Mouse (Mus musculus) lung, embryonic 14.5 days (tissue): ENCODE measurements around the gene 4930595D18Rik. TPM values are rescaled to one million over a fixed set of nuclear protein-coding genes. Genes with fewer than 3 reads are reported as not detected.

ENCODE experiments used
- ATAC-seq: fragments of 200-750 bp; cut with Nextera tagmentation; 2 replicates; pipeline ENCODE4 v1.8.0; 2017; ENCODE audit warnings: mild to moderate bottlenecking, moderate TSS enrichment, moderate library complexity; ENCODE audit not compliant: insufficient read depth
- DNase-seq: peaks from one replicate; pipeline ENCODE4 v3.0.0-alpha.2; 2015
- H3K27ac ChIP-seq: fragments of 300-500 bp; sonication (generic); 2 replicates; pipeline ENCODE4 v1.5.1; 2014; ENCODE audit warnings: low read depth, mild to moderate bottlenecking, moderate library complexity
- H3K27me3 ChIP-seq: fragments of 300-500 bp; sonication (generic); 2 replicates; pipeline ENCODE4 v1.6.1; 2014; ENCODE audit warnings: low read length, control low read depth; ENCODE audit not compliant: insufficient read depth
- H3K36me3 ChIP-seq: fragments of 300-500 bp; sonication (generic); 2 replicates; pipeline ENCODE4 v1.6.1; 2014; ENCODE audit warnings: control low read depth; ENCODE audit not compliant: insufficient read depth
- H3K4me1 ChIP-seq: fragments of 300-500 bp; sonication (generic); 2 replicates; pipeline ENCODE4 v1.6.1; 2014; ENCODE audit warnings: antibody characterized with exemption, control low read depth; ENCODE audit not compliant: insufficient read depth
- H3K4me2 ChIP-seq: fragments of 300-500 bp; sonication (generic); 2 replicates; pipeline ENCODE4 v1.6.1; 2014; ENCODE audit warnings: mild to moderate bottlenecking
- H3K4me3 ChIP-seq: fragments of 300-500 bp; sonication (generic); 2 replicates; pipeline ENCODE4 v1.5.1; 2014; ENCODE audit warnings: low read depth, low read length
- H3K9ac ChIP-seq: fragments of 300-500 bp; sonication (generic); 2 replicates; pipeline ENCODE4 v1.6.1; 2014
- H3K9me3 ChIP-seq: fragments of 300-500 bp; sonication (generic); 2 replicates; pipeline ENCODE4 v1.6.1; 2016; ENCODE audit warnings: low read depth, low read length, control low read depth
- CTCF ChIP-seq: IDR thresholded peaks from 2 replicates; pipeline ENCODE4 v1.5.1; 2016; ENCODE audit warnings: antibody characterized with exemption, low read depth
- WGBS: fragments of 180-500 bp; shearing (Covaris S2); extraction: QIAGEN DNeasy Blood & Tissue Kit; methylation state at CpG from one replicate; pipeline ENCODE4 v1.1.7; 2014; 5-methylcytosine and 5-hydroxymethylcytosine counted together
- polyA plus RNA-seq: library from polyadenylated mRNA; unstranded; fragments of >200 nt; fragmentation: Nextera tagmentation; extraction: Ambion mirVana; gene quantifications from 2 replicates; pipeline ENCODE4 v1.2.1, GENCODE M21; 2014

The 4930595D18Rik gene
- polyA plus RNA-seq, 1 experiment from 2014 or later: not detected

- 26% methylated on average over 12 of the region's 12 CpGs for WGBS
- Histone ChIP-seq H3K27me3 (no peaks in the 10 kb centered on the region), H3K9ac (no peak overlapping the region), H3K36me3 (no peaks in the 10 kb centered on the region), H3K4me3 (no peak overlapping the region), H3K4me1 (peaks cover 12% of the 10 kb centered on the region; the same call in 1 of the 2 replicates), H3K27ac (no peak overlapping the region), H3K4me2 (no peak overlapping the region), H3K9me3 (no peaks in the 10 kb centered on the region)
- no peak for DNase-seq
- no peak for TF ChIP-seq CTCF
- ATAC-seq: no peak
Observed at GRCm38 (mm10) chr12:111159659-111160428, 24.4 kb downstream of the 4930595D18Rik start.

- Histone ChIP-seq H3K27me3 (no peaks in the 10 kb centered on the region), H3K4me3 (no peak overlapping the region), H3K9me3 (no peaks in the 10 kb centered on the region), H3K36me3 (no peaks in the 10 kb centered on the region), H3K9ac (no peak overlapping the region), H3K4me1 (no peaks in the 10 kb centered on the region; the same call in 1 of the 2 replicates), H3K4me2 (no peak overlapping the region), H3K27ac (no peak overlapping the region)
- WGBS: 87% methylated on average over 1 of the region's 1 CpGs
- DNase-seq: no peak
- ATAC-seq: no peak
- no peak for TF ChIP-seq CTCF
Observed at GRCm38 (mm10) chr12:111155756-111156155, 28.5 kb downstream of the 4930595D18Rik start.

- DNase-seq (no peak), ATAC-seq (no peak)
- 70% methylated on average over 6 of the region's 6 CpGs for WGBS
Observed at GRCm38 (mm10) chr12:111154641-111155040, 29.6 kb downstream of the 4930595D18Rik start.

GRCm38 (mm10) chr12:111153946-111154345, 30.3 kb downstream of the 4930595D18Rik start:
- no peaks in the 10 kb centered on the region for H3K27me3 ChIP-seq
- peak; percentile 63 for DNase-seq
- H3K9me3 ChIP-seq: no peaks in the 10 kb centered on the region
- H3K9ac ChIP-seq: no peak overlapping the region
- no peak for ATAC-seq
- H3K36me3 ChIP-seq: no peaks in the 10 kb centered on the region
- no peak overlapping the region for H3K4me3 ChIP-seq
- no peak overlapping the region for H3K27ac ChIP-seq
- no peak overlapping the region for H3K4me2 ChIP-seq
- 54% methylated on average over 5 of the region's 5 CpGs for WGBS
- no peak for TF ChIP-seq CTCF
- H3K4me1 ChIP-seq: no peaks in the 10 kb centered on the region; the same call in 1 of the 2 replicates

More at GRCm38 (mm10) chr12:111154641-111155040, 29.6 kb downstream of the 4930595D18Rik start:
- no peak overlapping the region for H3K9ac ChIP-seq
- H3K9me3 ChIP-seq: no peaks in the 10 kb centered on the region
- H3K27me3 ChIP-seq: no peaks in the 10 kb centered on the region
- no peak overlapping the region for H3K4me2 ChIP-seq
- H3K4me1 ChIP-seq: no peaks in the 10 kb centered on the region; the same call in 1 of the 2 replicates
- H3K36me3 ChIP-seq: no peaks in the 10 kb centered on the region
- no peak overlapping the region for H3K27ac ChIP-seq
- TF ChIP-seq CTCF: no peak
- no peak overlapping the region for H3K4me3 ChIP-seq

- 63% methylated on average over 7 of the region's 7 CpGs for WGBS
- ATAC-seq (no peak), DNase-seq (peak; percentile 25)
- H3K36me3 ChIP-seq: no peaks in the 10 kb centered on the region
- no peak overlapping the region for H3K4me3 ChIP-seq
- no peak overlapping the region for H3K9ac ChIP-seq
- no peak overlapping the region for H3K4me2 ChIP-seq
- no peaks in the 10 kb centered on the region for H3K9me3 ChIP-seq
- H3K27ac ChIP-seq: no peak overlapping the region
- no peak for TF ChIP-seq CTCF
- no peaks in the 10 kb centered on the region for H3K27me3 ChIP-seq
- no peaks in the 10 kb centered on the region; the same call in 1 of the 2 replicates for H3K4me1 ChIP-seq
Observed at GRCm38 (mm10) chr12:111152981-111153710, 31.1 kb downstream of the 4930595D18Rik start.

- ATAC-seq: no peak
- H3K9me3 ChIP-seq: no peaks in the 10 kb centered on the region
- no peaks in the 10 kb centered on the region for H3K36me3 ChIP-seq
- no peak overlapping the region for H3K4me3 ChIP-seq
- no peak overlapping the region for H3K4me2 ChIP-seq
- H3K4me1 ChIP-seq: no peaks in the 10 kb centered on the region; the same call in 1 of the 2 replicates
- DNase-seq: no peak
- WGBS: 82% methylated on average over 6 of the region's 6 CpGs
- H3K27ac ChIP-seq: no peak overlapping the region
- H3K9ac ChIP-seq: no peak overlapping the region
- H3K27me3 ChIP-seq: no peaks in the 10 kb centered on the region
- no peak for TF ChIP-seq CTCF
Observed at GRCm38 (mm10) chr12:111152579-111152978, 31.7 kb downstream of the 4930595D18Rik start.

- no peak for DNase-seq
- WGBS: 72% methylated on average over 5 of the region's 5 CpGs
- ATAC-seq: no peak
- H3K36me3 ChIP-seq: no peaks in the 10 kb centered on the region
- no peak overlapping the region for H3K9ac ChIP-seq
- no peaks in the 10 kb centered on the region for H3K9me3 ChIP-seq
- H3K4me1 ChIP-seq: no peaks in the 10 kb centered on the region; the same call in 1 of the 2 replicates
- TF ChIP-seq CTCF: no peak
- H3K27ac ChIP-seq: no peak overlapping the region
- no peak overlapping the region for H3K4me2 ChIP-seq
- H3K4me3 ChIP-seq: no peak overlapping the region
- H3K27me3 ChIP-seq: no peaks in the 10 kb centered on the region
Observed at GRCm38 (mm10) chr12:111151422-111152156, 32.7 kb downstream of the 4930595D18Rik start.
